Mouse (Mus musculus) bone marrow, adult 2 months (tissue): ENCODE results near the gene Krt6a.

Experiments used
- CTCF ChIP-seq: fragments of 200-500 bp; IDR thresholded peaks from 2 replicates; pipeline ENCODE4 v1.5.1; 2011; ENCODE audit warnings: low read length, control low read depth; ENCODE audit not compliant: control insufficient read depth, insufficient read depth
- POLR2A ChIP-seq: fragments of 200-500 bp; IDR thresholded peaks from 2 replicates; pipeline ENCODE4 v1.6.1; 2011; ENCODE audit warnings: low read depth, mild to moderate bottlenecking, control low read depth, low read length, borderline replicate concordance; ENCODE audit not compliant: control insufficient read depth

- TF ChIP-seq POLR2A (no peak), CTCF (no peak)
Measured at GRCm38 (mm10) chr15:101712720-101713119, 18.6 kb upstream of the Krt6a start, which contains the start of gene Krt5.
